Mouse (Mus musculus) liver, postnatal 0 days (tissue): Measurements from ENCODE around the gene Nsd1. TPM values are rescaled to one million over a fixed set of nuclear protein-coding genes. Genes with fewer than 3 reads are reported as not detected.

Experiments used
- ATAC-seq: fragments of 200-750 bp; cut with Nextera tagmentation; 2 replicates; pipeline ENCODE4 v1.8.0; 2017; ENCODE audit warnings: mild to moderate bottlenecking, moderate library complexity
- DNase-seq: peaks from one replicate; pipeline ENCODE4 v3.0.0-alpha.2; 2016
- H3K27ac ChIP-seq: fragments of 300-500 bp; sonication (generic); 2 replicates; pipeline ENCODE4 v1.5.1; 2014; ENCODE audit warnings: antibody characterized with exemption, moderate library complexity, mild to moderate bottlenecking, low read depth
- H3K27me3 ChIP-seq: fragments of 300-500 bp; sonication (generic); 2 replicates; pipeline ENCODE4 v1.6.1; 2014; ENCODE audit warnings: low read length, control low read depth, mixed read lengths; ENCODE audit not compliant: insufficient read depth
- H3K36me3 ChIP-seq: fragments of 300-500 bp; sonication (generic); replicated peaks from 2 replicates; pipeline ENCODE4 v1.6.1; 2014; ENCODE audit warnings: mild to moderate bottlenecking, control low read depth, low read length, moderate library complexity, mixed read lengths; ENCODE audit not compliant: insufficient read depth
- H3K4me1 ChIP-seq: fragments of 300-500 bp; sonication (generic); 2 replicates; pipeline ENCODE4 v1.6.1; 2014; ENCODE audit warnings: antibody characterized with exemption, mild to moderate bottlenecking, control low read depth; ENCODE audit not compliant: insufficient read depth
- H3K4me2 ChIP-seq: fragments of 300-500 bp; sonication (generic); 2 replicates; pipeline ENCODE4 v1.6.1; 2014; ENCODE audit warnings: low read depth, mild to moderate bottlenecking, low read length, moderate library complexity, mixed read lengths
- H3K4me3 ChIP-seq: fragments of 300-500 bp; sonication (generic); 2 replicates; pipeline ENCODE4 v1.5.1; 2014; ENCODE audit warnings: low read depth, low read length
- H3K9ac ChIP-seq: fragments of 300-500 bp; sonication (generic); replicated peaks from 2 replicates; pipeline ENCODE4 v1.6.1; 2014; ENCODE audit warnings: mild to moderate bottlenecking, moderate library complexity
- H3K9me3 ChIP-seq: fragments of 300-500 bp; sonication (generic); 2 replicates; pipeline ENCODE4 v1.6.1; 2016; ENCODE audit warnings: mild to moderate bottlenecking, control low read depth, low read length, mixed read lengths
- CTCF ChIP-seq: sonication (generic); IDR thresholded peaks from 2 replicates; pipeline ENCODE4 v1.5.1; 2016; ENCODE audit warnings: antibody characterized with exemption, low read depth
- EP300 ChIP-seq: IDR thresholded peaks from 2 replicates; pipeline ENCODE4 v1.6.1; 2016; ENCODE audit warnings: antibody characterized with exemption, low read depth, mild to moderate bottlenecking
- WGBS: fragments of 180-500 bp; shearing (Covaris S2); extraction: QIAGEN DNeasy Blood & Tissue Kit; methylation state at CpG from one replicate; pipeline ENCODE4 v1.1.7; 2014; ENCODE audit not compliant: insufficient replicate concordance; 5-methylcytosine and 5-hydroxymethylcytosine counted together
- polyA plus RNA-seq: library from polyadenylated mRNA; unstranded; fragments of >200 nt; fragmentation: Nextera tagmentation; extraction: Ambion mirVana; gene quantifications from 2 replicates; pipeline ENCODE4 v1.2.1, GENCODE M21; 2015

Gene Nsd1
- polyA plus RNA-seq, 1 experiment from 2014 or later: 20.6 TPM

DNA sequence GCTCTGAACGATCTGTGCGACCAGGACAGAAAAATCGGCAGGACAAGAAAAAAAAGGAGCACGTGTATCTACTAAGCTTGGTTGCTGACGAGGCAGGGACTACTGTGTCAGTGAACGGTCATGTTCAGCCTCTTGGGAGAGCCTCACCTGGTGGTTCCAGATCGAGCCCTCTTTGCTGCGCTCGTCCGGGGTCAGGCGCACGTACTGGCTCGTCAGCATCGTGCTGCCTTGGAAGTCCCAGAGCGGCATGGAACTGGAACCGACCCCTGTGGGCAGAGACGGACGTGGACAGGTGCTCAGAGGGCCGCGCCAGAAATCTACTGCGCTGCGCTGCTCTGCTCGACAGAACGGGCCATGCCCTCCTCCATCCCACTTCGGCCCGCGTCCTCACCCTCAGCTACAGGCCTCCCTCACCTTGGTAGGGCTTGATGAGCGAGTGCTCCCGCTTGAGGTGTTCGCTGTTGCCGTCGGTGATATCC is 152.4 kb downstream of the Nsd1 start:
- TF ChIP-seq CTCF: no peak
- TF ChIP-seq EP300: no peak
- DNase-seq: no peak
- Histone ChIP-seq H3K4me3 (peak overlapping the region; percentile 99), H3K27ac (peak overlapping the region; percentile 98), H3K36me3 (peaks cover 22% of the 10 kb centered on the region), H3K4me2 (peak overlapping the region; percentile 86), H3K4me1 (peaks cover 20% of the 10 kb centered on the region), H3K9ac (peak overlapping the region; percentile 98), H3K27me3 (no peaks in the 10 kb centered on the region), H3K9me3 (no peaks in the 10 kb centered on the region)
- WGBS: 1% methylated on average over 32 of the region's 32 CpGs
- ATAC-seq: peak; percentile 20

DNA sequence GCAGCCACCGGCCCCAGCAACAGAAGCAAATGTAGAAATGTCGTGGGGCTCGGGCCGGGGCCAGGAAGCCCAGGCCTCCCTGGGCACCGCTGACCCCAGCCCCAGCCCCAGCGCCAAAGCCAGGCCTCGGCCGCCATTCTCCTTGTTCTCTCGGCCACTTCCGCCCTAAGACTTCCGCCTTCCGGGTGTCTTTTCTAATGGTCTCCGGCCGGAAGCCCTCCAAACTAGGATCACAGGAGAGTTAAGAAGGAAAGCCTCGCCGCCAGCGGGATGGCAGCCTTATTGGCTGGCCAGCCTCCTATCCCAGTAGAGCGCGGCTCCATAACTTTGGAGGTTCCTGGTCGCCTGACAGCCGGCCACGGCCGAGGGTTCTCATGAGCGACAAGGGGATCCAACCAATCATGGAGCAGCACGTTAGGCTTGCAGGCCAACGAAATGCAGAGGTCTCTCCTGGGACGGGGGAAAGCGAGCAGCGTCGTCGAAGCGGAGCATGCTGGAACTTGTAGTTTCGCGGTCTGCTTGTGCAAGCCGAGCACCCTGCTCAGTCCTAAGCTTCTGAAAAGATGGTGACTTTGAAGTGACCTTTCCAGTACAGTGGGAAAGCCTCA is 153.0 kb downstream of the Nsd1 start, which contains the start of gene Lman2:
Lman2 (minus strand) TSS at position 331 of the 608 bp plus-strand sequence.
- DNase-seq: peak; percentile 94
- Histone ChIP-seq H3K4me1 (peaks cover 20% of the 10 kb centered on the region), H3K4me2 (peak within 1 kb of the TSS; percentile 86), H3K4me3 (peak within 1 kb of the TSS; percentile 99), H3K27me3 (no peaks in the 10 kb centered on the region), H3K36me3 (peaks cover 18% of the 10 kb centered on the region), H3K27ac (peak within 1 kb of the TSS; percentile 98), H3K9me3 (no peaks in the 10 kb centered on the region), H3K9ac (peak within 1 kb of the TSS; percentile 98)
- WGBS: 0% methylated on average over 35 of the region's 35 CpGs
- TF ChIP-seq EP300: peak; percentile 55; the same call in 1 of the 2 replicates
- no peak for TF ChIP-seq CTCF
- peak; percentile 97 for ATAC-seq

Other genes starting within 250 kb of the Nsd1 start
- gene Hk3, start 188.4 kb upstream of the Nsd1 start, polyA plus RNA-seq: 5.2 and 6.5 TPM in 2 replicates
- 12.1 TPM in 2 replicates for gene Uimc1, start 109.5 kb upstream of the Nsd1 start, polyA plus RNA-seq
- gene Zfp346, start 104.5 kb upstream of the Nsd1 start, polyA plus RNA-seq: 3.0 and 3.6 TPM in 2 replicates
- not detected in 2 replicates for gene Gm17617, start 76.2 kb upstream of the Nsd1 start, polyA plus RNA-seq
- 4.9 and 5.1 TPM in 2 replicates for gene Fgfr4, start 57.1 kb upstream of the Nsd1 start, polyA plus RNA-seq
- gene Prelid1, start 110.7 kb downstream of the Nsd1 start, polyA plus RNA-seq: 196 and 213 TPM in 2 replicates
- 38.7 and 39.6 TPM in 2 replicates for gene Rab24, start 112.2 kb downstream of the Nsd1 start, polyA plus RNA-seq
- 14.0 and 15.9 TPM in 2 replicates for gene Mxd3, start 120.0 kb downstream of the Nsd1 start, polyA plus RNA-seq
- gene Lman2, start 153.0 kb downstream of the Nsd1 start, polyA plus RNA-seq: 50.5 and 56.0 TPM in 2 replicates
- 2.8 and 3.1 TPM in 2 replicates for gene Rgs14, start 159.9 kb downstream of the Nsd1 start, polyA plus RNA-seq
- not detected in 2 replicates for gene Slc34a1, start 188.4 kb downstream of the Nsd1 start, polyA plus RNA-seq
- gene Pfn3, start 205.4 kb downstream of the Nsd1 start, polyA plus RNA-seq: not detected in 2 replicates
- 403 and 418 TPM in 2 replicates for gene F12, start 217.0 kb downstream of the Nsd1 start, polyA plus RNA-seq
- 15.9 and 16.7 TPM in 2 replicates for gene Grk6, start 235.3 kb downstream of the Nsd1 start, polyA plus RNA-seq